Mouse (Mus musculus) heart, adult 8-10 months (tissue): ENCODE data around the gene Cebpe. TPM values are rescaled to one million over a fixed set of nuclear protein-coding genes. Genes with fewer than 3 reads are reported as not detected.

ENCODE experiments used
- DNase-seq: peaks from one replicate; pipeline ENCODE4 v3.0.0; 2022; ENCODE audit warnings: low spot score
- total RNA-seq, 4 experiments: library from RNA; stranded (reverse); gene quantifications; 2 replicates each; pipeline ENCODE4 v1.2.4; 2022

The Cebpe gene
- total RNA-seq, 4 experiments from 2014 or later = not detected

DNA sequence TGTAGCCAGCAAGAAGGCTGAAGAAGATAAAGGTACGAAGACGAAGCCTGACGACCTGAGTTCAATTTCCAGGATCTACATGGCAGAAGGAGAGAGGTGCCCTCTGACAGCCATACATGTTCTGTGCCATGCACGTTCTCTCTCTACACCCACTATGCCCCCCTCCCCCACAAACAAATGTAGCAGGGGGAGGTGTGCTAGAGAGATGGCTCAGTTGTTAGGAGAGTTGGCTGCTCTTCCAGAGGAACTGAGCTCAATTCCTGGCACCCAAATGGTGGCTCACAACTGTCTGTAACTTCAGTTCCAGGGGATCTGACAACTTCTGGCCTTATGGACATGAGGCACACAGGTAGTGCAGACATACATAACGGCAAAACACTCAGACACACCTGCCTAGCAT lies 35.7 kb downstream of the Cebpe start:
- no peak for DNase-seq

DNA sequence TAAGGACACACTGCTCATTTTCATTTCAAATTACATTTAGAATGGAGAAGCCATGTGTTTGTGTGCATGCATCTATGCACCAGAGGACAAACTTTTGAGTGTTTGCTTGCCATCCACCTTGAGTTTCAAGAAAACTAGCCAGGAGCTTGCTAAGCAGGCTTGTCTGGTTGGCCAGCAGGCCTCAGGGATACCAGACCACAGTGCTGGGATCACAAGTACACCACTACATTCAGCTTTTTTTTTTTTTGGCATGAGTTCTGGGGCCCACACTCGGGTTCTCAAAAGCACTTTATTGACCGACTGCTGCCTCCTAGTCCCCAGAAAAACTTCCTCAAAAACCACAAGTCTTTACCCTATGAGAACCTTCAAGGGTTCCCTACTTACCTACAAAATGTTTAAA lies 37.7 kb downstream of the Cebpe start:
- no peak for DNase-seq

DNA sequence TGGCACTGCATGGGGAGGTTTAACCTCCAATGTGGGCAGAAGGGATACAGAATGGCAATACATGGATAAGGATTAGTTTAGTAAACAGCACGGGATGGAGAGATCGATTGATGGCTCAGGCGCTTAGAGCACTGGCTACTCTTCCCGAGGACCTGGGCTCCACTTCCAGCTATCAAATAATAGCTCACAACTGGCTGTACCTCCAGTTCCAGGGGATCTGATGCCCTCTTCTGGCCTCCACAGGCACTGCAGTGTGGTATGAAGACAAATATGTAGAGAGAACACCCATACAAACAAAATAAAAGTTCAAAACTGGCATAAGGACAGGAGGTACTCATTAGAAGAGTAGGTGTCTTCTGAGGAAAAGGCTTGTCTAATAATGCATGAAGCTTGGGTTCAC lies 42.6 kb downstream of the Cebpe start:
- DNase-seq = peak; percentile 40

DNA sequence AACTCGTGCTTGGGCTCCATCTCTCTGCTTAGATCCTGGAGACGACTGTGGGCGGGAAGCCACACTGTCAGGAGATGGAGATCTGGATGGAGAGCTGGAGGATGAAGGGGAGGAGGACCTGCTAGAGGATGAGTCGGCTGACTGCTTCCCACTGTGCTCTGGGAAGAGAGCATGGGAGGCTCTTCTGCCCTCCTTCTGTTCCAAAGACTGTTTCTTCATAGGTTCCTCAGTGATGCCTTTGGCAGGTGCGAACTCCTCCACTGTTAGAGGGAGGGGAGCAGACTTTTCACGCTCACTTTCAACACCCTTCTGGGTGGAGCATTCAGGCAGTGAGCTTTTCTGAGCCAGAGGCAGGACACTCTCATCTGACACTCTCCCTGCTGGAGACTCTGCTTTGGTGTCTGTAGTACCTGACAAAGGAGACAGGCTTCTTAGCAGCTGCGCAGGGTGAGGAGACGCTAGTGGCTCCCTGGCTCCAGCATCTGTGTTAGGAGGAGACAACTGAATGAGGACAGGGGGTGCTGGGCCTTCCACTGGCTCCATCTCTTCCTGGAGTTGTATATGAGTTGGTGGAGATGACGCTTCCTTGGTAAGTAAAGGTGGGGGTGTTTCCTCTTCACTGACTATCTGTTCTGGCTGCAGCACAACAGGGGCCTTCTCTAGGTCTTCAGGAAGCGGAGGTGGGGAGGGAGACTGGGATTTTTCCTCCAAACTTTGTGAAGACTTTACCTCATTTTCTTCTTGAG lies 47.3 kb downstream of the Cebpe start:
- no peak for DNase-seq

Other genes with a start within 250 kb of the Cebpe start
- gene Lrp10, start 248.0 kb downstream of the Cebpe start, total RNA-seq = 10 to 100 TPM; 45.5 to 62.2 (median 50.7) TPM
- gene Rem2, start 236.1 kb downstream of the Cebpe start, total RNA-seq = not detected
- gene Prmt5, start 194.6 kb downstream of the Cebpe start, total RNA-seq = 10 to 100 TPM; 29.8 to 34.0 (median 32.1) TPM
- gene Haus4, start 157.6 kb downstream of the Cebpe start, total RNA-seq = 1 to 10 TPM; 3.5 to 6.1 (median 4.1) TPM
- 1 to 10 TPM; 4.6 to 5.2 (median 4.7) TPM for gene Ajuba, start 134.6 kb downstream of the Cebpe start, total RNA-seq
- 1 to 10 TPM; 2.7 to 5.8 (median 4.7) TPM for gene 4931414P19Rik, start 106.2 kb downstream of the Cebpe start, total RNA-seq
- 100 to 1,000 TPM; 177 to 185 (median 182) TPM for gene Psmb5, start 94.2 kb downstream of the Cebpe start, total RNA-seq
- not detected for gene Psmb11, start 90.7 kb downstream of the Cebpe start, total RNA-seq
- not detected for gene Gm17606, start 71.2 kb downstream of the Cebpe start, total RNA-seq
- gene Cdh24, start 70.8 kb downstream of the Cebpe start, total RNA-seq = under 1 TPM; 0.08 to 0.57 (median 0.12) TPM
- gene 1700123O20Rik, start 26.0 kb downstream of the Cebpe start, total RNA-seq = 10 to 100 TPM; 12.9 to 15.3 (median 13.3) TPM
- gene Acin1, start 25.2 kb downstream of the Cebpe start, total RNA-seq = 10 to 100 TPM; 63.8 to 81.1 (median 74.3) TPM
- gene Gm29776, start 13.3 kb downstream of the Cebpe start, total RNA-seq = not detected
- gene Slc7a8, start 69.8 kb upstream of the Cebpe start, total RNA-seq = 1 to 10 TPM; 1.5 to 2.3 (median 2.0) TPM
- gene Rnf212b, start 102.0 kb upstream of the Cebpe start, total RNA-seq = under 1 TPM in 3 of 4 experiments, not detected in 1; 0.25 to 0.49 (median 0.38) TPM
- gene Homez, start 158.8 kb upstream of the Cebpe start, total RNA-seq = 1 to 10 TPM; 6.4 to 9.8 (median 7.5) TPM
- gene Ppp1r3e, start 165.4 kb upstream of the Cebpe start, total RNA-seq = 1 to 10 TPM; 2.9 to 4.2 (median 3.3) TPM
- 10 to 100 TPM; 44.7 to 52.4 (median 45.5) TPM for gene Bcl2l2, start 171.2 kb upstream of the Cebpe start, total RNA-seq
- 10 to 100 TPM in 1 of 4 experiments, 1 to 10 TPM in 3; 3.4 to 11.8 (median 7.9) TPM for gene Gm20521, start 171.3 kb upstream of the Cebpe start, total RNA-seq
- 10 to 100 TPM; 37.3 to 54.4 (median 50.2) TPM for gene Pabpn1, start 180.3 kb upstream of the Cebpe start, total RNA-seq
- 1 to 10 TPM; 1.7 to 3.6 (median 2.6) TPM for gene Slc22a17, start 201.0 kb upstream of the Cebpe start, total RNA-seq
- 1 to 10 TPM; 1.6 to 2.6 (median 2.2) TPM for gene Efs, start 214.0 kb upstream of the Cebpe start, total RNA-seq
- not detected for gene Il25, start 220.5 kb upstream of the Cebpe start, total RNA-seq
- 1 to 10 TPM in 1 of 4 experiments, under 1 TPM in 1, not detected in 2; 0.41 to 1.2 TPM for gene Cmtm5, start 224.1 kb upstream of the Cebpe start, total RNA-seq